Mouse (Mus musculus) small intestine, adult 2 months (tissue): ENCODE data around the gene Gnai2. TPM values are rescaled to one million over a fixed set of nuclear protein-coding genes. Genes with fewer than 3 reads are reported as not detected.

Source experiments
- H3K27ac ChIP-seq: fragments of 200-500 bp; 2 replicates; pipeline ENCODE4 v1.5.1; 2012; ENCODE audit warnings: low read depth, low read length, control low read depth, inconsistent platforms; ENCODE audit not compliant: insufficient read depth
- H3K27me3 ChIP-seq: fragments of 200-500 bp; 2 replicates; pipeline ENCODE4 v1.6.1; 2012; ENCODE audit warnings: mild to moderate bottlenecking, moderate library complexity, low read length, inconsistent platforms; ENCODE audit not compliant: control insufficient read depth, insufficient read depth
- H3K36me3 ChIP-seq: fragments of 200-500 bp; 2 replicates; pipeline ENCODE4 v1.6.1; 2012; ENCODE audit warnings: mild to moderate bottlenecking, low read length, control low read depth, inconsistent platforms; ENCODE audit not compliant: control insufficient read depth, insufficient read depth
- H3K4me1 ChIP-seq: fragments of 200-500 bp; 2 replicates; pipeline ENCODE4 v1.6.1; 2012; ENCODE audit warnings: low read length, inconsistent platforms, mixed read lengths; ENCODE audit not compliant: control insufficient read depth, insufficient read depth, insufficient read length
- H3K4me3 ChIP-seq: fragments of 200-500 bp; 2 replicates; pipeline ENCODE4 v1.5.1; 2012; ENCODE audit warnings: low read depth, mild to moderate bottlenecking, control low read depth, inconsistent platforms, low read length, moderate library complexity
- CTCF ChIP-seq: fragments of 200-500 bp; IDR thresholded peaks from 2 replicates; pipeline ENCODE4 v1.5.1; 2012; ENCODE audit warnings: low read depth, mild to moderate bottlenecking, control low read depth, inconsistent platforms, low read length, moderate library complexity, mixed read lengths; ENCODE audit not compliant: insufficient replicate concordance, insufficient read length; ENCODE audit errors: extremely low read depth
- POLR2A ChIP-seq: fragments of 200-500 bp; IDR thresholded peaks from 2 replicates; pipeline ENCODE4 v1.6.1; 2012; ENCODE audit warnings: low read depth, mild to moderate bottlenecking, control low read depth, inconsistent platforms, low read length, moderate library complexity
- WGBS: fragments of 180-500 bp; shearing (Covaris S2); methylation state at CpG from one replicate; pipeline ENCODE4 v1.1.7; 2018; 5-methylcytosine and 5-hydroxymethylcytosine counted together
- polyA plus RNA-seq: library from polyadenylated mRNA; depleted of rRNA; stranded (reverse); fragments of >200 nt; gene quantifications from 2 replicates; pipeline ENCODE4 v1.2.3, GENCODE M21; 2012

The Gnai2 gene
- polyA plus RNA-seq, 1 experiment: 501 TPM

GRCm38 (mm10) chr9:107645577-107645976, 10.4 kb upstream of the Gnai2 start:
- WGBS: 12% methylated on average over 5 of the region's 5 CpGs
- Histone ChIP-seq H3K4me1 (peaks cover 3% of the 10 kb centered on the region; the same call in 1 of the 2 replicates), H3K27ac (peak overlapping the region; percentile 42), H3K36me3 (no peaks in the 10 kb centered on the region), H3K27me3 (no peaks in the 10 kb centered on the region), H3K4me3 (no peak overlapping the region)
- no peak for TF ChIP-seq POLR2A
- TF ChIP-seq CTCF: peak; percentile 99

DNA sequence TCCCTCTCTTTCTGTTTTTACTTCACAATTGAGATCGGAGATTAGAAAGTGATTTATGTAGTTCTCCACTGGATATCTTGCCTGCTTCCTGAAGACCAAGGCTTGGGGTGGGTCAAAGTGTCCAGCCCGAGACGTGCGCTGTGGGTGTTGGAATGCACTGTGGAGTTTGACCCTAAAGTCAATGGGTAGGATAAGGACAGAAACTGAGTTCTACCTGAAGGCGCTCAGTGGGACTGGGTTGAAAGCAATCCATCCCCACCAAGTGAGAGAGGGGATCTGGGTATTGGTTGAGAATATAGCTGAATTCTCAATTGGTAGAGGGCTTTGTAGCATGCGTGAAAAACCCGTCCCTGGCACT, 10.0 kb upstream of the Gnai2 start:
- 23% methylated on average over 7 of the region's 7 CpGs for WGBS
- Histone ChIP-seq H3K27ac (peak overlapping the region; percentile 52), H3K4me1 (peaks cover 3% of the 10 kb centered on the region; the same call in 1 of the 2 replicates), H3K4me3 (peak overlapping the region; percentile 58; the same call in 1 of the 2 replicates), H3K27me3 (no peaks in the 10 kb centered on the region), H3K36me3 (no peaks in the 10 kb centered on the region)
- no peak for TF ChIP-seq POLR2A
- TF ChIP-seq CTCF: no peak

DNA sequence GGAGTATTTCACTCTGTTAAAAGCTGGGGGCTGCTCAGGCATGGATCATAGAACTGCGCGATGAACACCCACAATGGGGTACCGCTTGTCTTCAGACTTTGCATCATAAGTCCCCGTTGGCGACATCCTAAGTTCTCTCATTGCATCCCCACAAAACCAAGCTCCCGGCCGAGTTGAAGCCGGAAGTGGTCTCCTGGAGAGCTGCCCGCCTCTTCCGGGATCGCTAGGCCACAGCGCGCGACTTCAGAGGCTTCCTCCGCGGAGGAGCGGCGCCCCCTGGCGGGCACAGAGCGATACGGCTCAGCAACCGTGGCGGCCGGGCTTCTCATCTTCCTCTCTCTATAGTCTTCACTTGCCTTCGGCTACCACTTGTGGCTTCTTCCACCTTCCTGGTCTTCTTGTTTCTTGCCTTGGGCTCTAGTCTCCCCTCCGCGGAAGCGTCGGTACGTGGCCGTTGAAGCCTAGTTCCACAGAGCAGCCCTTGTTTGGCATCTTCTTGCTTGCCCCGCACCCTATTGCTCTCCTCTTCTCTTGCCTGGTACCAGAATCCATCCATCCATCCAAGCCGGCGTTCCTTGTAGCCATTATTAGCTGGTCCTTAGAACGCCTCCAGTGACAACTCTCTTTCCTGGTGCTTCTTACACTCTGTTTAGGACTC, 9.5 kb upstream of the Gnai2 start:
- H3K27me3 ChIP-seq: no peaks in the 10 kb centered on the region
- no peaks in the 10 kb centered on the region for H3K36me3 ChIP-seq
- H3K4me1 ChIP-seq: peaks cover 3% of the 10 kb centered on the region; the same call in 1 of the 2 replicates
- TF ChIP-seq POLR2A (peak; percentile 37; the same call in 1 of the 2 replicates), CTCF (peak; percentile 96)
- WGBS: 3% methylated on average over 35 of the region's 35 CpGs
- peak overlapping the region; percentile 52 for H3K27ac ChIP-seq
- H3K4me3 ChIP-seq: peak overlapping the region; percentile 58

DNA sequence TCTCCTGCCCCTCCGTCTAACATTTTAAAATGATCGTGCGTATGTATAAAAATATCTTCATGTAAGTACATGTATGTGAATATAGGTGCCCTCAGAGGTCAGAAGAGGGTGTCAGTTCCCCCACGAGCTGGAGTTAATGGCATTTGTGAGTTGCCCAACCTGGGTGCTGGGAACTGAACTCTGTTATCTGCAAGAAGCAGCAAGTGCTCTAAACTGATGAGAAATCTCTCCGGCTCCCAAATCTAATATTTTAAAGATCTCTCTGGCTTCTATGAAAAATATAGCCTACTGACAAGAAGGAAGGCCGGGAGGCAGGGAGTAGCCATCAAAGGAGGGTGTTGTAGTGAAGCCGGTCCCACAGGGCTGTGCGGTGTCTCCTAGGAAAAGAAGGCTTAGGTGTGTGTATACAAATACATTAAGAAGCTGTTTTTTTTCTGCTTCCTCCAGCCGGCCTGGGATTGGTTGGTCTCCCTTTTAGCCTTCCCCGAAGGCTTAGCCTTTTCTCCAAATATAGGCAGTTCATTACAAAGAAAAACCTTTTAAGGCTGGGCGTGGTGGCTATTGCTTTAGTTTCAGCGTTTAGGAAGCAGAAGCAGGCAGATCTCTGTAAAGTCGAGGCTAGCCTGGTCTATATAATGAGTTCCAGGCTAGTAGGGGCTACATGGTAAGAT, 8.5 kb upstream of the Gnai2 start:
- TF ChIP-seq POLR2A: no peak
- no peak for TF ChIP-seq CTCF
- Histone ChIP-seq H3K27ac (no peak overlapping the region), H3K27me3 (no peaks in the 10 kb centered on the region), H3K4me1 (peaks cover 3% of the 10 kb centered on the region; the same call in 1 of the 2 replicates), H3K36me3 (no peaks in the 10 kb centered on the region), H3K4me3 (no peak overlapping the region)
- 91% methylated on average over 13 of the region's 13 CpGs for WGBS

- Histone ChIP-seq H3K27me3 (no peaks in the 10 kb centered on the region), H3K4me1 (peaks cover 3% of the 10 kb centered on the region; the same call in 1 of the 2 replicates), H3K4me3 (no peak overlapping the region), H3K27ac (no peak overlapping the region), H3K36me3 (no peaks in the 10 kb centered on the region)
- 83% methylated on average over 8 of the region's 8 CpGs for WGBS
- no peak for TF ChIP-seq POLR2A
- TF ChIP-seq CTCF: no peak
Measured at GRCm38 (mm10) chr9:107641666-107642065, 6.5 kb upstream of the Gnai2 start.

- Histone ChIP-seq H3K27ac (no peak overlapping the region), H3K27me3 (no peaks in the 10 kb centered on the region), H3K4me1 (peaks cover 6% of the 10 kb centered on the region; the same call in 1 of the 2 replicates), H3K36me3 (no peaks in the 10 kb centered on the region), H3K4me3 (no peak overlapping the region)
- no peak for TF ChIP-seq POLR2A
- TF ChIP-seq CTCF: no peak
- WGBS: 61% methylated on average over 8 of the region's 8 CpGs
Measured at GRCm38 (mm10) chr9:107640257-107640772, 5.1 kb upstream of the Gnai2 start.

DNA sequence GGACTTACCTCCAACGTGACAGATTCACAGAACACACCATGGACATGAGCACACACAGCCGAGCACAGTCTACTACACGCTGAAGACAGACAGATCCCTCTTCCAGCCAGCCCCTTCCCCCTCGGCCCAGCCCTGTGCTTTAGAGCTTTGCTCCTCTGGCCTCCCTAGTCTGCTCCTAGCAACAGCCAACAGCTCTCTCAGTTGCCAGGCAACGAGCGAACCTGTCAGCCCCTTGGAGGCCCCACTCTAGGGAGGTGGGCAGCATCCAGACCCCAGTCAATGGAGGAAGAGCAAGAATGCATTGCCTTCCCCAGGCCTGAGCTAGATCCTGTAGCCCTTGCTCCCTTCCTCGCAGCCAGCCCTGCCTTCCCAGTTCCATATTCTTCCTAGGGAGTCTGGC, 1.9 kb upstream of the Gnai2 start:
- Histone ChIP-seq H3K27ac (no peak overlapping the region), H3K27me3 (no peaks in the 10 kb centered on the region), H3K4me3 (no peak overlapping the region), H3K36me3 (no peaks in the 10 kb centered on the region), H3K4me1 (peaks cover 9% of the 10 kb centered on the region)
- TF ChIP-seq CTCF: no peak
- TF ChIP-seq POLR2A: no peak
- 83% methylated on average over 7 of the region's 7 CpGs for WGBS
